Mouse (Mus musculus) erythroblast, embryonic 14.5 days (primary cell): ENCODE data around the gene Pcsk2.

Source experiments
- GATA1 ChIP-seq: IDR thresholded peaks from 2 replicates; pipeline ENCODE4 v1.6.1; 2012; ENCODE audit warnings: low read length, inconsistent platforms, mixed read lengths
- TAL1 ChIP-seq: IDR thresholded peaks from 3 replicates; pipeline ENCODE4 v1.6.1; 2012; ENCODE audit warnings: low read length, inconsistent platforms, mixed read lengths

- TF ChIP-seq TAL1 (no peak), GATA1 (no peak)
Observed at GRCm38 (mm10) chr2:143776448-143776847, 230.5 kb downstream of the Pcsk2 start.
